Mouse (Mus musculus) lung, postnatal 0 days (tissue): ENCODE results near the gene Bcar3.
A peak's percentile ranks its signal among the peaks of the same experiment; 100 is the strongest.

ENCODE experiments used
- CTCF ChIP-seq: IDR thresholded peaks from 2 replicates; pipeline ENCODE4 v1.5.1; 2016; ENCODE audit warnings: antibody characterized with exemption, mild to moderate bottlenecking
- EP300 ChIP-seq: IDR thresholded peaks from 2 replicates; pipeline ENCODE4 v1.6.1; 2016; ENCODE audit warnings: antibody characterized with exemption, mild to moderate bottlenecking, control low read depth

DNA sequence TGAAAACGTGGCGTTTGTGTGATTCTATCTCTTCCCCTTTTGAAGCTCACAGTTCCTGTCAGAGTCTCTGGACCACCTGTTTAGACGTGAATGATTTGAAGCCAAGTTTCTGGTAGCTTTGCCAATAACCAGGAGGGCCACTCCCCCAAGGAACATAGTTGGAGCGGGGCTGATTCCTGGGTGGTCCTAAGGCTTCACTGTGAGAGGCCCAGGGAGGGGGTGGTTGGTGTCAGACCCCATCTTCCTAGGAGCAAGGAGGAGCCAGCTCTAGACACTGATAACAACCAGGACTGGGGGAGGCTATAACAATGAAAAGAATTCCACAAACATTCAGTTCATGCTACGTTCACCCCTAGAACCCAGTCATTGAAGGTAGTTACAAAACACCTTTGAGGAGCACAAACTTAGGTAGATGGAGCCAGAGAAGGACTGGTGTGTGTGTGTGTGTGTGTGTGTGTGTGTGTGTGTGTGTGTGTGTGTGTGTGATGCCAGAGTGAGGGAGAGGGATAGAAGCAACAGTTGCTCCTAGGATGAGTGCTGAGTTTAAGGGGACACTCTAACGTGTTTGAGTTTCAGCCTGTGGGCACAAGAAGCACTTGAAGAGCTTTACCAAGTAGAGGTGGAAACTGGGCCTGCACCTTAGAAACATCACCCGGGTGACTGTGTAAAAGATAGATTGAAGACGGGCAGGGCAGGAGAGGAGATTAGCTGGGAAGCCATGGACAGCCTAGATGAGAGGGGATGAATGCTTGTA, 111.4 kb downstream of the Bcar3 start:
- TF ChIP-seq CTCF (no peak), EP300 (peak; percentile 90)
